Mouse (Mus musculus) forebrain, embryonic 10.5 days (tissue): ENCODE data around the gene Ooep. TPM values are rescaled to one million over a fixed set of nuclear protein-coding genes. Genes with fewer than 3 reads are reported as not detected.

Experiments used
- DNase-seq: peaks from one replicate; pipeline ENCODE4 v3.0.0-alpha.2; 2017; ENCODE audit warnings: low spot score; ENCODE audit errors: extremely low spot score
- H3K27ac ChIP-seq: fragments of 300-500 bp; sonication (generic); 2 replicates; pipeline ENCODE4 v1.5.1; 2016; ENCODE audit warnings: mild to moderate bottlenecking
- H3K27me3 ChIP-seq: fragments of 300-500 bp; sonication (generic); 2 replicates; pipeline ENCODE4 v1.6.1; 2016; ENCODE audit warnings: mild to moderate bottlenecking; ENCODE audit not compliant: poor library complexity, severe bottlenecking
- H3K36me3 ChIP-seq: fragments of 300-500 bp; sonication (generic); replicated peaks from 2 replicates; pipeline ENCODE4 v1.6.1; 2016; ENCODE audit warnings: mild to moderate bottlenecking, moderate library complexity
- H3K4me1 ChIP-seq: fragments of 300-500 bp; sonication (generic); 2 replicates; pipeline ENCODE4 v1.6.1; 2016
- H3K4me3 ChIP-seq: fragments of 300-500 bp; sonication (generic); 2 replicates; pipeline ENCODE4 v1.5.1; 2016; ENCODE audit warnings: mild to moderate bottlenecking, moderate library complexity
- H3K9me3 ChIP-seq: fragments of 300-500 bp; sonication (generic); 2 replicates; pipeline ENCODE4 v1.6.1; 2016; ENCODE audit warnings: mild to moderate bottlenecking, moderate library complexity
- WGBS: fragments of 180-500 bp; shearing (Covaris S2); methylation state at CpG from one replicate; pipeline ENCODE4 v1.1.7; 2016; 5-methylcytosine and 5-hydroxymethylcytosine counted together
- polyA plus RNA-seq: library from polyadenylated mRNA; unstranded; fragments of >200 nt; fragmentation: Nextera tagmentation; extraction: Ambion mirVana; gene quantifications from 2 replicates; pipeline ENCODE4 v1.2.1, GENCODE M21; 2016

The Ooep gene
- polyA plus RNA-seq, result 2.3 and 3.2 TPM in 2 replicates

DNA sequence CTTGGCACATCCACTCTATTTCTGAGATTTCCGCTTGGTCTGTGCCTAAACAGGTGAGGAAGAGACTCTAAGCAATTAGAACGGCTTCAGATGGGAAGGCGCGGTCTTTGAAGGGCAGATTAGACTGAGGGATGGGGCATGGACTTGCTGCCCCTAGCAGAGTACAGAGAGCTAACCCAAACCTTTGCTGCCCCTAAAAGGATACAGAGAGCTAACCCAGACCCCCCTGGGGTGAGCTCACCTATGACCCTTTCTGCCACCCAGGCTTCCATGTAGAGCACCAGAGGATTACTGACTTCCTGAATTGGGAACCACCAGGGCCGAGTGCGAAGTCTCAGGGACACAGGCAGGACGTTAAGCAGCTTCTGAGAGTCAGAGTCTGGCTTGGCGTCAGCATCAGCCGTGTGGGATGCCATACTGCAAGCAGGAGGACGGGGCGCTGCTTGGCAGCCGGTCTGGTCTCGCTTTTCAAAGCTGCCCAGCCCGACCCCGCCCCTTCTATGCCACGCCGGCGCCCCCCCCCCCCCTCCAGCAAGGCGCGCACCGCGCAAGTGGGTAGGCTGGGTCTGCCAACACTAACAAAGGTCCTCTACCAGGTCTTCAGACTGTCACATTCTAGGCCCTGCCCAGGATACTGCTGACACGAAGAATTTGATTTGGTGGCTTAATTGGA lies at the start of gene Ooep:
Gene Ooep (minus strand): TSS at position 613 of the 673 bp plus-strand sequence.
- DNase-seq, result peak; percentile 49
- H3K9me3 ChIP-seq, result no peaks in the 10 kb centered on the region
- peaks cover 19% of the 10 kb centered on the region for H3K4me1 ChIP-seq
- WGBS, result 3% methylated on average over 23 of the region's 23 CpGs
- H3K27ac ChIP-seq, result peak within 1 kb of the TSS; percentile 73
- H3K27me3 ChIP-seq, result peaks cover 34% of the 10 kb centered on the region
- H3K36me3 ChIP-seq, result no peaks in the 10 kb centered on the region
- peak within 1 kb of the TSS; percentile 51 for H3K4me3 ChIP-seq

DNA sequence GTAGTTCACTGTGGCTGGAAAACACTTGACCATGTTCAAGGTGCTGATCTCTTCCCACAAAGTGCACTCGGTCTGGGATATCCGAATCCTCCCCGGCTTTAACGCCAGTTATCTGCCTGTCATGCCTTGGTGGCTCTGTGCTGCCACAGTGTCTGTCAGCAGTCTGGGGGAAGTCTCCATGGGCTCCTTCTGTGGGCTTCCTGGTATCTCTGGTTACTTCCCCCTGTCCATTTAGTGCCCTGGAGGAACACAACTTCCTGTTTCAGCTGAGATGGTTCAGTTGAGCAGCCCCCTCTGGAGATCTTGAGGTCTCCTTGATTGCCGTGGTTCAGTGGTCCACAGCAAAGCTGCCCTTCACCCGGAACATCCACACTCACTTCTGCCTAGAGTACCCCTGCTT lies 49.7 kb upstream of the Ooep start:
- peaks cover 23% of the 10 kb centered on the region; the same call in 1 of the 2 replicates for H3K27me3 ChIP-seq
- no peak overlapping the region for H3K27ac ChIP-seq
- H3K36me3 ChIP-seq, result no peaks in the 10 kb centered on the region
- H3K4me1 ChIP-seq, result peaks cover 7% of the 10 kb centered on the region
- no peak for DNase-seq
- 83% methylated on average over 6 of the region's 6 CpGs for WGBS
- no peaks in the 10 kb centered on the region for H3K9me3 ChIP-seq
- H3K4me3 ChIP-seq, result no peak overlapping the region

DNA sequence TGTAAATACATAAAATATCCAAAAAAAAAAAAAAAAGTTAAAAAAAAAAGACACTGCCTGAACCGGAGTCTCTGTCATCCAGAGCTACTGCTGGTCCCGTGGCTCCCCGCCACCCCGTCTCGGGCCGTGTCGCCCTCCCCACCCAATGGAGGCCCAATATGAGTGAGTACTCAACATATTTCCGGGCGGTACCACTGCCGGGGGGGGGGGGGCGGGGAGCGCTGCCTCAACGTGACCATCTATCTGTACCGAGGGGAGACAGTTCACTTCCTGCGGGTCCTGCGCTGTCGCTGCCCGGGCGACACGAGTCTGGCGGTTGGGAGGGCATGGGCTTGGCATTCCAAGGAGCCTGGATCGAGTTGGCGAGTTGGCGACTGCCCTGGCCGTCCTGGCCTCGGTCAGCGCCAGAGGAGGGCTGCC lies 48.8 kb upstream of the Ooep start:
- H3K27ac ChIP-seq, result peak overlapping the region; percentile 36; the same call in 1 of the 2 replicates
- 34% methylated on average over 27 of the region's 27 CpGs for WGBS
- H3K36me3 ChIP-seq, result no peaks in the 10 kb centered on the region
- peaks cover 7% of the 10 kb centered on the region for H3K4me1 ChIP-seq
- peaks cover 23% of the 10 kb centered on the region; the same call in 1 of the 2 replicates for H3K27me3 ChIP-seq
- H3K9me3 ChIP-seq, result no peaks in the 10 kb centered on the region
- no peak for DNase-seq
- H3K4me3 ChIP-seq, result peak overlapping the region; percentile 44

DNA sequence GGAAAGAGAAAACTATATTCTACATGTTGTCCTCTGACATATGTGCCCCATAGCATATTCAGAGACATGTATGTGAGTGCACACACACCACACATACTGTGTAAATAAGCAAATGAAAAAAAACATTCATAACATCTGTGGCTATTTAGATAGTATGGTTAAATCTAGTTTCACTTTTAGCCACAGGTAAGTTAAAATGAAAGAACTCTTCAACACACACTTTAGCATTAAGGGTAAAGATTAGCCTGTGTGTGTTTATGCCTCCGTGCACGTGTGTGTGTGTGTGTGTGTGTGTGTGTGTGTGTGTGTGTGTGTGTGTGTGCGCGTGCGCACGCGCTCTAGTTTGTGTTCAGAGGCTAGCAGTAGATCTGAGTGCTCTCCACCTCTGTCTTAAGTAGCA lies 23.1 kb upstream of the Ooep start:
- H3K4me1 ChIP-seq, result no peaks in the 10 kb centered on the region
- no peak overlapping the region for H3K27ac ChIP-seq
- 92% methylated on average over 7 of the region's 7 CpGs for WGBS
- no peaks in the 10 kb centered on the region for H3K36me3 ChIP-seq
- H3K27me3 ChIP-seq, result peaks cover 27% of the 10 kb centered on the region
- DNase-seq, result no peak
- H3K9me3 ChIP-seq, result no peaks in the 10 kb centered on the region
- no peak overlapping the region for H3K4me3 ChIP-seq

DNA sequence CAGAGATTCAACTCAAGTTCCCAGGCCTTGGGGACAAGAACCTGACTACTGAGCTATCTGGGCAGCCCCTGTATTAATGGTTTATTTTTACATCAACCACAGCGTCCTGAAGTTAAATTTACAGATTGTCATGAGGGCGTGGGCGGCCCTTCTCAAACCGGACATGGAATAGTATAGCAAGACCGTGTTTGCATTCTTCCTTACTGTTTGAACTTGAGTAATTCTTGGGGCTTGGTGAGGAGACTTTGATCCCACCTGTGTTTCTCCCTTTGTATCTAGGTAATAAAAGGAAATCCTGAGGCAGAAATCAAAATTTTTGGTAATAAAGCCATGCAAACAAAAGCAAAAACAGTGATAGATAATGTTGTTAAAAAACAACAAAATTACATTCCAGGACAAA lies 22.0 kb upstream of the Ooep start:
- WGBS, result 88% methylated on average over 5 of the region's 5 CpGs
- Histone ChIP-seq H3K4me1 (peaks cover 7% of the 10 kb centered on the region), H3K27ac (no peak overlapping the region), H3K4me3 (no peak overlapping the region), H3K36me3 (no peaks in the 10 kb centered on the region), H3K27me3 (peaks cover 37% of the 10 kb centered on the region), H3K9me3 (no peaks in the 10 kb centered on the region)
- no peak for DNase-seq

DNA sequence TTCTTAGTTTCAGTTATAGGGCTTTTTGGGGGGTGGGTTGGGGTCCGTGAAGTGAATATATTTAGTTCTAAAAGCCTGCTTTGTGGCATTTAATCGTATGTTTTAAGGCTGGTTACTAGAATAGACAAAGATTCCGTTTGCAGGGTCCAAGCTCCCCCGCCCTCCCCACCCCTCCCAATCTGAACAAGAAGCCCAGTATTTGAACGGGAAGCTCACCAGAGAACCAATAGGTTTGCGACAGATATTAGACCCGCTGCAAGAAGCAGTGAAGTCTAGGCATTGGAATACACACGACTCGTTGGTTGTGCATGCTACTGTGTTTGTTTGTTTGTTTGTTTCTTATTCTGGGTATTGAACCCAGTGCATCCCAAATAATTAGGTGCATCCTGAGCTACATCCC lies 18.0 kb upstream of the Ooep start:
- peaks cover 10% of the 10 kb centered on the region for H3K4me1 ChIP-seq
- no peak for DNase-seq
- no peaks in the 10 kb centered on the region for H3K9me3 ChIP-seq
- peaks cover 74% of the 10 kb centered on the region for H3K27me3 ChIP-seq
- no peaks in the 10 kb centered on the region for H3K36me3 ChIP-seq
- H3K4me3 ChIP-seq, result no peak overlapping the region
- WGBS, result 73% methylated on average over 9 of the region's 9 CpGs
- no peak overlapping the region for H3K27ac ChIP-seq

DNA sequence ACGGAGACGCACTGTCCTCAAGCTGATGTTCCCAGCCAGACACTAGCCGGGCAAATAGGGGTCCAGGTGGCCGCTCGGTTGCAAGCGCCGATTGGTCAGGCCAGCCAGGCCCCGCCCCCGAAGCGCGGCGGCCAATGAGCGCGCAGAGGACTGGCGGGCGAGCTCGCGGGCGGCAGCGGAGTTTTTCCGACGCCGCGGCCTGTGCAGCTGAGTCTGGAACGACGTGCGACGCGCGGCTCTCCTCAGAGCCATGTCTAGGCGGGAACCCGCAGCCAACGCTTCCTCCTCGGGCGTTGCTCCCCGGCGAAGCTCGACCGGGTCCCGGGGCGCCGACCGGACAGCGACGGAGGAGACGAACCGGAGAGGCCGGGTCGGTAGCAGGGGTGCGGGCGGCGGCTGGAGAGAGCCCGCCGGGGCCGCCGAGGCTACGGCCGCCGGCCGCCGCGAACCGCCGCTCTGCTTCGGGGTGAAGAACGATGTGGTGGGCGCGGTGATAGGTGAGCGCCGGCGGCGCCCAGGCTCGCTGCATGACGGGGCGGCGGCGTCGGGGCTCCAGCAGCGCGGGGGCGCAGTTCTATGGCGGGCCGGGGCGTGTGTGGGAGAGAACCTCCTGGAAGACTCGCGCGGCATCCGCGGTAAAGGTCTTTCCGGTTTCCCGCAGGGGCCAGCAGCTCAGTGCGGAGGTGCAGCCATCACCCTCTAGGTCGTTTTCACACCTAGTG lies 17.3 kb upstream of the Ooep start, which contains the start of gene Ddx43:
Gene Ddx43 (plus strand): TSS at position 148 of the 722 bp plus-strand sequence.
- DNase-seq, result peak; percentile 71
- Histone ChIP-seq H3K4me1 (peaks cover 10% of the 10 kb centered on the region), H3K9me3 (no peaks in the 10 kb centered on the region), H3K27me3 (peaks cover 74% of the 10 kb centered on the region), H3K27ac (peak within 1 kb of the TSS; percentile 48; the same call in 1 of the 2 replicates), H3K4me3 (peak within 1 kb of the TSS; percentile 49), H3K36me3 (no peaks in the 10 kb centered on the region)
- 4% methylated on average over 93 of the region's 93 CpGs for WGBS

DNA sequence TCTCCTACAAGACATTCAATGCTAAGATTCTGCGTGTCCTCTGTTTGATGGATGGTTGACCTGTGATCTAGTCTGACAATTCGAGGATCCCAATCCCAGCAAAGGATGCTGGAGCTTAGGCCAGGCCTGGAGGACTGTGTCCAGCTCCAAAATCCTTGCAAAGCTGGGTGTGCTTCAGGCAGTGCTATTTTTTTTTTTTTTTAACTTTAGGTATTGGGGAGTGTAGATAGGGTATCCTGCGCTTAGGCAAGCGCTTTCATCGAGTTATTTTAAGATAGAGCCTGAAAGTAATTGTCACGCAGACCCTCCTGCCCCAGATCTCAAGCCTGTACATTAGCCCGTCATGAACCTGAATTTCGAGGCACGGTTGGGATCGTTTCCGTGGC lies 16.7 kb upstream of the Ooep start:
- Histone ChIP-seq H3K4me3 (peak overlapping the region; percentile 49), H3K9me3 (no peaks in the 10 kb centered on the region), H3K36me3 (no peaks in the 10 kb centered on the region), H3K4me1 (peaks cover 10% of the 10 kb centered on the region), H3K27me3 (peaks cover 74% of the 10 kb centered on the region), H3K27ac (no peak overlapping the region)
- 36% methylated on average over 11 of the region's 11 CpGs for WGBS
- DNase-seq, result no peak

DNA sequence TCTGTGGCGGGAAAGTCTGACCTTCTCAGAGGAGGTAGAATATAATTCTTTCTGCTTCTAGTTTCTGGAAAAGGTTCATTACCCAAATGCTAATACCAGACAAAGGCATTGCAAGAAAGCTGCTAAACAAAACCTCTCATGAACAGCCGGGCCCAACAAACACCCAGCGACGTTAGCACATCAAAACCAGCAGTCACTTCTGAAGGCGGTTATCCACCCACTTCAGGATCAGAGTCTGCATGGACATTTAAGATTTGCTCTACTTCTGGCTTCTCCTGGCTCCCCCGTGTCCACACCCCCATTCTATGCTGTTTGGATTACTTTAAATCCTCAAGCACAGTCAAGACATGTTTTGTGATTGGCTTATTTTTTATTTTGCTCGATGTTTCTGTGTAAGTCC lies 16.1 kb upstream of the Ooep start:
- DNase-seq, result no peak
- peaks cover 10% of the 10 kb centered on the region for H3K4me1 ChIP-seq
- H3K36me3 ChIP-seq, result no peaks in the 10 kb centered on the region
- 75% methylated on average over 7 of the region's 7 CpGs for WGBS
- H3K4me3 ChIP-seq, result no peak overlapping the region
- no peaks in the 10 kb centered on the region for H3K9me3 ChIP-seq
- peaks cover 74% of the 10 kb centered on the region for H3K27me3 ChIP-seq
- no peak overlapping the region for H3K27ac ChIP-seq

DNA sequence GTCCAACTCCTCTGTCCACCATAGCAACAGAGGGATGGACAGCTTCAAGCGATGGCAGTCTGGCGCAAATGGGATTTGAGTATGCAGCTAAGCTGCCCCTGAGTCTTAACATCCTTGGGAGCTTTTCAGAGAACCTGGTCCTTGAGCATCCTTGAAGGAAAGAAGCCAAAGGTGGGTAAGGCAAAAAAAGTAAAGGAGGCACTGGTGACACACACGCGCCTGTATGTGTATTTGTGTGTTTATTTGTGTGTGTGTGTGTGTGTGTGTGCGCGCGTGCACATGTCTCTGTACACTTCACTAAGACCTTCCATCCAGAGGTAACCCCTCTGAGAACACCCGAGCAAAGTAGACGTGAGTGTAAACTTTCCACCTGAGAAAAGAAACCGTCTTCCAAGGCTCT lies 15.2 kb upstream of the Ooep start:
- no peak for DNase-seq
- H3K27me3 ChIP-seq, result peaks cover 66% of the 10 kb centered on the region
- no peak overlapping the region for H3K4me3 ChIP-seq
- peaks cover 10% of the 10 kb centered on the region for H3K4me1 ChIP-seq
- H3K9me3 ChIP-seq, result no peaks in the 10 kb centered on the region
- no peaks in the 10 kb centered on the region for H3K36me3 ChIP-seq
- H3K27ac ChIP-seq, result no peak overlapping the region
- WGBS, result 84% methylated on average over 10 of the region's 10 CpGs

DNA sequence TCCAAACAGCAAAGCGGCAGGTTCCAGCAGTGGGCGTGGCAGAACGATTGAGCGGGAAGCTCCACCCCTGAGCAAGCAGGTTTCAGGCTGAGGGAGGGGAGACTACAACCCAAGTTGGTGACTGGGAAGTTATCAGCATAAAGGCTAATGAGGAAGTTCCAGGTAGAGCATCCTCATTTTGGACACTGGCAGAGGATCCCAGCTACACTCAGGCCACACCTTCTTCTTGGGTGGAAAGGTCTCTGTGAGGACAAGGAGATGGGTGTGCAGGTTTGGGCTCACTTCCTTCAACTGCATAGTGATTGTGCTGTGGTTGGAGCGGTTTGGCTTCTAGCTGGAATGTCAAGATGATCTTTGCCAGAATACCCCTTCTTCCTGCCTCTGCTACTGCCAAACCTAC lies 11.5 kb upstream of the Ooep start:
- Histone ChIP-seq H3K27me3 (peaks cover 31% of the 10 kb centered on the region), H3K4me1 (no peaks in the 10 kb centered on the region), H3K36me3 (no peaks in the 10 kb centered on the region), H3K4me3 (no peak overlapping the region), H3K9me3 (no peaks in the 10 kb centered on the region), H3K27ac (no peak overlapping the region)
- no peak for DNase-seq
- 65% methylated on average over 5 of the region's 5 CpGs for WGBS

DNA sequence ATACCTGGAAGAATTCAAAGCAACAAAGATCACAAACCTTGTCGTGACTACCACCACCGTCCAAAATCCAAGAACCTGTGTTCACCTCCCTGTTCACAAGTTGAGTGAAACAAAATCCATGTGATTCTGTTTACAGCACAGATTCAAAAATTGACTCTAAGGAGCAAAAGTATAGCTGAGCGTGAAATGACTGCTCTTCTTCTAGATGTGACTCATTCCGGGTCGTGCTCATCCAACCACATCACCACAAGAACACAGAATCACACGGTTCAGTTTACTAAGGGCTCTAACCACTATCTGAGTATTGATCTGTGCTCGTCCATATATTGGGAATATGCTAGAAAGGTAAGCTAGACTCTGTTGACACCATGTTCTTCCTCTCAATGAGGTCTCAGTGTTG lies 8.4 kb upstream of the Ooep start:
- Histone ChIP-seq H3K27me3 (peaks cover 1% of the 10 kb centered on the region; the same call in 1 of the 2 replicates), H3K4me3 (no peak overlapping the region), H3K9me3 (no peaks in the 10 kb centered on the region), H3K36me3 (no peaks in the 10 kb centered on the region), H3K4me1 (no peaks in the 10 kb centered on the region), H3K27ac (no peak overlapping the region)
- DNase-seq, result no peak
- 89% methylated on average over 7 of the region's 7 CpGs for WGBS

DNA sequence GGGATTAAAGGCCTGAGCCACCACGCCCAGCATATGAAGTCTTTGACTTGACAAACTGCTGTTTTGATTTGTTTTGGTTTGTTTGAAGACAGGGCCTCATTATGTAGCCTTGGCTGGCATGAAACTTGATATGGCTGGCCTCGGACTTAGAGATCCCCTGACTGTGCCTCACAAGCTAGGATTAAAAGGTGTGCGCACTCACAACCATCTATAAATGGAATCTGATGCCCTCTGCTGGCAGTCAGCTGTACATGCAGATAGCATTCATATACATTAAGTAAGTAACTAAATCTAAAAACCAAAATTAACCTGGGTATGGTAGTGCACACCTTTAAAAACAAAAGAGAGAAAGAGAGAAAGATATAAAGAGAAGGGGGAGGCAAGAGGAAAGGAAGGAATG lies 7.4 kb upstream of the Ooep start:
- H3K36me3 ChIP-seq, result no peaks in the 10 kb centered on the region
- H3K27ac ChIP-seq, result no peak overlapping the region
- no peak overlapping the region for H3K4me3 ChIP-seq
- WGBS, result 48% methylated on average over 3 of the region's 3 CpGs
- no peaks in the 10 kb centered on the region for H3K9me3 ChIP-seq
- no peaks in the 10 kb centered on the region for H3K4me1 ChIP-seq
- H3K27me3 ChIP-seq, result no peaks in the 10 kb centered on the region
- no peak for DNase-seq
